Comparison of ENCODE assay signal across 22 mouse cellular contexts in the genomic region with DNA sequence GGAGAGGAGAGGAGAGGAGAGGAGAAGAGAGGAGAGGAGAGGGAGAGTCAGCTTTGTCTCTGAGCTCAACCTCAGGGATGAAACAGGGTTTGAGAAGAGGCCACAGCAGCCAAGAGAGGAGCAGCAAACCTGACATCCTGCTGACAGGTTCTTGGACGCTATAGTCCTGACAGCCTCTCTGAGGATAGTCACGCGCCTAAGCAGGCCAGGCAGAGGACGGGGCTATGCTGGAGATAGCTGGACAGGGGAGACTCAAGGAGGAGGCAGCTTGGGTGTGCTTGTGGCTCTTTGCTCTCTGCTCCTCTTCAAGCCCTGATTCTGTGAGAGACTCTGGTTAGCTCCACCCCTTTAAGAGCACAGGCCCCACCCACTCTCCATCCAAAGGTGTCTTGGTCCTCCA. TPM values are rescaled to one million over a fixed set of nuclear protein-coding genes. Genes with fewer than 3 reads are reported as not detected.
A peak's percentile ranks its signal among the peaks of the same experiment; 100 is the strongest.
DNase-seq lines count a peak whose midpoint lies in the region; ATAC-seq and TF ChIP-seq lines count a peak whose summit lies in the region.
"Had no signal": no experiment of that assay in that cellular context is flagged by ENCODE, and none has a peak within 500 bp of the region (broad histone marks: within the 10 kb centered on the region; RNA-seq: fewer than 3 reads in every experiment).

No protein-coding gene starts in this region.

- H3K9ac ChIP-seq in hindbrain, postnatal 0 days (replicated peaks; ENCODE audit: low read length): no peak overlapping the region
- H3K9ac ChIP-seq in hindbrain, embryonic 14.5 days: no peak overlapping the region
- H3K9ac ChIP-seq in heart, embryonic 12.5 days: no peak overlapping the region
- H3K9ac ChIP-seq: embryonic facial prominence, embryonic 15.5 days; intestine, embryonic 15.5 days had no signal

- H3K4me3 ChIP-seq in hindbrain, postnatal 0 days (ENCODE audit: low read length): no peak overlapping the region
- H3K4me3 ChIP-seq in hindbrain, embryonic 14.5 days (replicated peaks; ENCODE audit: low read length): no peak overlapping the region
- no peak overlapping the region for H3K4me3 ChIP-seq in heart, embryonic 12.5 days
- H3K4me3 ChIP-seq: embryonic facial prominence, embryonic 15.5 days; erythroblast, embryonic 14.5 days; forebrain, embryonic 10.5 days; heart, adult 2 months; intestine, embryonic 15.5 days had no signal

- H3K27me3 ChIP-seq in hindbrain, postnatal 0 days (ENCODE audit: insufficient read depth, low read length): no peaks in the 10 kb centered on the region
- H3K27me3 ChIP-seq in hindbrain, embryonic 14.5 days (ENCODE audit: control insufficient read depth, insufficient read depth, low read length): no peaks in the 10 kb centered on the region
- H3K27me3 ChIP-seq in heart, embryonic 12.5 days (replicated peaks): no peaks in the 10 kb centered on the region; the same call in 1 of the 2 replicates
- H3K27me3 ChIP-seq: embryonic facial prominence, embryonic 15.5 days; intestine, embryonic 15.5 days had no signal

- H3K36me3 ChIP-seq in hindbrain, postnatal 0 days (ENCODE audit: insufficient read depth, low read length): no peaks in the 10 kb centered on the region
- H3K36me3 ChIP-seq in hindbrain, embryonic 14.5 days (replicated peaks; ENCODE audit: control insufficient read depth, insufficient read depth): no peaks in the 10 kb centered on the region
- no peaks in the 10 kb centered on the region for H3K36me3 ChIP-seq in heart, embryonic 12.5 days
- H3K36me3 ChIP-seq: embryonic facial prominence, embryonic 15.5 days; forebrain, embryonic 10.5 days; intestine, embryonic 15.5 days had no signal

- H3K27ac ChIP-seq in hindbrain, postnatal 0 days: no peak overlapping the region
- H3K27ac ChIP-seq in hindbrain, embryonic 14.5 days: no peak overlapping the region
- no peak overlapping the region for H3K27ac ChIP-seq in heart, embryonic 12.5 days (ENCODE audit: poor library complexity, severe bottlenecking)
- H3K27ac ChIP-seq: embryonic facial prominence, embryonic 15.5 days; forebrain, embryonic 10.5 days; heart, adult 2 months; intestine, embryonic 15.5 days had no signal

- no peaks in the 10 kb centered on the region for H3K4me1 ChIP-seq in hindbrain, postnatal 0 days (ENCODE audit: insufficient read depth, low read length)
- H3K4me1 ChIP-seq in hindbrain, embryonic 14.5 days (replicated peaks; ENCODE audit: control insufficient read depth, insufficient read depth, low read length): no peaks in the 10 kb centered on the region
- peaks cover 10% of the 10 kb centered on the region for H3K4me1 ChIP-seq in heart, embryonic 12.5 days (replicated peaks)
- H3K4me1 ChIP-seq: embryonic facial prominence, embryonic 15.5 days; forebrain, embryonic 10.5 days; intestine, embryonic 15.5 days had no signal

- H3K9me3 ChIP-seq in hindbrain, postnatal 0 days (ENCODE audit: low read length): no peaks in the 10 kb centered on the region
- no peaks in the 10 kb centered on the region for H3K9me3 ChIP-seq in hindbrain, embryonic 14.5 days (ENCODE audit: control insufficient read depth, low read length)
- peaks cover 3% of the 10 kb centered on the region; the same call in 1 of the 2 replicates for H3K9me3 ChIP-seq in heart, embryonic 12.5 days (replicated peaks)
- H3K9me3 ChIP-seq: embryonic facial prominence, embryonic 15.5 days; intestine, embryonic 15.5 days had no signal

- 66% methylated on average over 4 of the region's 4 CpGs for WGBS in hindbrain, postnatal 0 days
- WGBS in hindbrain, embryonic 14.5 days: 51% methylated on average over 4 of the region's 4 CpGs
- 17% methylated on average over 4 of the region's 4 CpGs for WGBS in heart, embryonic 12.5 days

- TF ChIP-seq CTCF in hindbrain, postnatal 0 days (IDR thresholded peaks at IDR 0.05; ENCODE audit: low read depth): no peak

- DNase-seq in cerebellum, postnatal 10 days: peak; percentile 26 to 30
- no peak for DNase-seq in cerebellum, adult 11-12 months
- DNase-seq in hindbrain, postnatal 0 days (ENCODE audit: low spot score): no peak
- no peak for DNase-seq in hindbrain, embryonic 14.5 days (ENCODE audit: low spot score)
- DNase-seq in adrenal gland, postnatal 25 days: no peak
- no peak for DNase-seq in embryo, embryonic 9.5 days (ENCODE audit: extremely low spot score)
- no peak for DNase-seq in layer of hippocampus, postnatal 14 days (ENCODE audit: low spot score in 2 of 2)
- DNase-seq: adrenal gland, adult 8-10 months; cerebellum, adult 18-20 months; cerebellum, adult 9-11 months; gastrocnemius, postnatal 36 days; kidney, adult 18-20 months had no signal

- no peak overlapping the region for H3K4me2 ChIP-seq in hindbrain, postnatal 0 days (ENCODE audit: low read depth, low read length)
- no peak overlapping the region for H3K4me2 ChIP-seq in hindbrain, embryonic 14.5 days (replicated peaks)
- H3K4me2 ChIP-seq in heart, embryonic 12.5 days: no peak overlapping the region
- H3K4me2 ChIP-seq: embryonic facial prominence, embryonic 15.5 days; intestine, embryonic 15.5 days had no signal

- peak; percentile 10; the same call in 1 of the 2 replicates for ATAC-seq in hindbrain, postnatal 0 days
- no peak for ATAC-seq in hindbrain, embryonic 14.5 days (ENCODE audit: low FRiP score)
- ATAC-seq in heart, embryonic 12.5 days (ENCODE audit: insufficient number of reproducible peaks, low FRiP score): peak; percentile 42; the same call in 1 of the 2 replicates
- ATAC-seq: forebrain, embryonic 14.5 days; hindbrain, embryonic 16.5 days; intestine, embryonic 15.5 days; Patski had no signal

RNA-seq across cellular contexts. Expression of a gene that starts 14.9 kb away (rescaled TPM):
- total RNA-seq in hindbrain, postnatal 0 days (2014; rRNA removed): 3.2 and 3.8 TPM in 2 replicates
- polyA plus RNA-seq in hindbrain, postnatal 0 days (2015; fragmentation: Nextera tagmentation; extraction: Ambion mirVana): 0.42 and 0.51 TPM in 2 replicates
- 0.09 and 0.23 TPM in 2 replicates for polyA plus RNA-seq in hindbrain, embryonic 14.5 days (2014; fragmentation: Nextera tagmentation; extraction: Ambion mirVana)
- 0.60 and 0.94 TPM in 2 replicates for polyA plus RNA-seq in heart, embryonic 12.5 days (2016; fragmentation: Nextera tagmentation; extraction: Ambion mirVana)
- total RNA-seq in adrenal gland, postnatal 25 days (2021): 1.2 TPM in 2 replicates
- 1 to 10 TPM; 5.3 to 5.4 TPM for total RNA-seq in layer of hippocampus, postnatal 14 days (2021)
- total RNA-seq: MEL had no signal
- polyA plus RNA-seq: erythroblast, embryonic 14.5 days; Patski had no signal

Comparison
In these comparisons a context has a peak if more than half of its experiments do, and no peak if none do; other contexts are left out.
1. DNase-seq: peak in cerebellum, postnatal 10 days (2 of 2); none in cerebellum, adult 11-12 months (single experiment), hindbrain, postnatal 0 days (single experiment), hindbrain, embryonic 14.5 days (single experiment), adrenal gland, postnatal 25 days (single experiment), embryo, embryonic 9.5 days (single experiment) and layer of hippocampus, postnatal 14 days (0 of 2).